In genomic region chr7:121934346-121934745, GRCm38 (mm10) we compare ENCODE assay signal across 16 mouse cellular contexts. TPM values are rescaled to one million over a fixed set of nuclear protein-coding genes. Genes with fewer than 3 reads are reported as not detected.
DNase-seq lines count a peak whose midpoint lies in the region; ATAC-seq and TF ChIP-seq lines count a peak whose summit lies in the region.
"Had no signal": no experiment of that assay in that cellular context is flagged by ENCODE, and none has a peak within 500 bp of the region (broad histone marks: within the 10 kb centered on the region; RNA-seq: fewer than 3 reads in every experiment).

No protein-coding gene starts in this region.

- H3K27ac ChIP-seq in heart, adult 2 months = peak overlapping the region; percentile 71
- H3K27ac ChIP-seq in heart, embryonic 12.5 days (ENCODE audit: poor library complexity, severe bottlenecking) = no peak overlapping the region
- H3K27ac ChIP-seq in lung, postnatal 0 days (ENCODE audit: low read length) = 0 out of 2 replicates have a peak overlapping the region, but pooled peaks have one; percentile 3
- H3K27ac ChIP-seq in thymus, adult 2 months (ENCODE audit: control insufficient read depth, insufficient read depth, low read length) = no peak overlapping the region
- H3K27ac ChIP-seq in midbrain, embryonic 16.5 days (ENCODE audit: low read length) = no peak overlapping the region
- H3K27ac ChIP-seq in stomach, postnatal 0 days (replicated peaks) = no peak overlapping the region
- H3K27ac ChIP-seq: forebrain, embryonic 12.5 days; limb, embryonic 13.5 days; liver, embryonic 15.5 days; midbrain, embryonic 13.5 days had no signal

- H3K4me3 ChIP-seq in heart, adult 2 months = no peak overlapping the region
- H3K4me3 ChIP-seq in heart, embryonic 12.5 days = no peak overlapping the region
- H3K4me3 ChIP-seq in lung, postnatal 0 days (ENCODE audit: low read depth, low read length) = no peak overlapping the region
- no peak overlapping the region for H3K4me3 ChIP-seq in thymus, adult 2 months (ENCODE audit: control insufficient read depth, insufficient read depth, low read length)
- no peak overlapping the region for H3K4me3 ChIP-seq in midbrain, embryonic 16.5 days (ENCODE audit: low read depth, low read length)
- no peak overlapping the region for H3K4me3 ChIP-seq in stomach, postnatal 0 days (ENCODE audit: low read depth, low read length)
- H3K4me3 ChIP-seq: forebrain, embryonic 12.5 days; hindbrain, embryonic 10.5 days; limb, embryonic 13.5 days; liver, embryonic 15.5 days; midbrain, embryonic 13.5 days; myocyte had no signal

- no peak for TF ChIP-seq EP300 in heart, adult 2 months (IDR thresholded peaks at IDR 0.05; ENCODE audit: insufficient read depth, low read depth, low read length)
- TF ChIP-seq EP300 in lung, postnatal 0 days (IDR thresholded peaks at IDR 0.05) = no peak
- no peak for TF ChIP-seq EP300 in stomach, postnatal 0 days (optimal IDR thresholded peaks at IDR 0.05)

- H3K79me2 ChIP-seq in heart, adult 2 months (replicated peaks; ENCODE audit: control insufficient read depth, insufficient read depth, low read length) = no peaks in the 10 kb centered on the region

- no peak for DNase-seq in heart, adult 2 months
- DNase-seq in lung, postnatal 0 days (ENCODE audit: low spot score) = no peak
- DNase-seq in lung, postnatal 4 days = no peak
- DNase-seq in thymus, adult 2 months = peak; percentile 40
- DNase-seq in frontal cortex, postnatal 36 days (ENCODE audit: low spot score in 2 of 2) = no peak
- DNase-seq in stomach, postnatal 0 days (ENCODE audit: low spot score) = no peak
- DNase-seq: retina, postnatal 1 day had no signal

- H3K9ac ChIP-seq in heart, adult 2 months (ENCODE audit: low read depth, low read length) = no peak overlapping the region
- no peak overlapping the region for H3K9ac ChIP-seq in heart, embryonic 12.5 days
- H3K9ac ChIP-seq in lung, postnatal 0 days (replicated peaks; ENCODE audit: low read depth) = no peak overlapping the region
- H3K9ac ChIP-seq in midbrain, embryonic 16.5 days (ENCODE audit: low read depth, low read length) = no peak overlapping the region
- no peak overlapping the region for H3K9ac ChIP-seq in stomach, postnatal 0 days (ENCODE audit: low read length)
- H3K9ac ChIP-seq: forebrain, embryonic 12.5 days; limb, embryonic 13.5 days; liver, embryonic 15.5 days; midbrain, embryonic 13.5 days had no signal

- H3K27me3 ChIP-seq in heart, adult 2 months (ENCODE audit: control insufficient read depth, insufficient read depth, low read length) = no peaks in the 10 kb centered on the region
- no peaks in the 10 kb centered on the region for H3K27me3 ChIP-seq in heart, embryonic 12.5 days (replicated peaks)
- no peaks in the 10 kb centered on the region for H3K27me3 ChIP-seq in lung, postnatal 0 days (replicated peaks; ENCODE audit: insufficient read depth, low read length)
- H3K27me3 ChIP-seq in thymus, adult 2 months (ENCODE audit: control insufficient read depth, insufficient read depth, low read length) = no peaks in the 10 kb centered on the region
- H3K27me3 ChIP-seq in midbrain, embryonic 16.5 days (ENCODE audit: control insufficient read depth, insufficient read depth, low read depth, low read length) = no peaks in the 10 kb centered on the region
- no peaks in the 10 kb centered on the region for H3K27me3 ChIP-seq in stomach, postnatal 0 days (ENCODE audit: control insufficient read depth, insufficient read depth, low read length)
- H3K27me3 ChIP-seq: forebrain, embryonic 12.5 days; limb, embryonic 13.5 days; liver, embryonic 15.5 days; midbrain, embryonic 13.5 days; Patski had no signal

- no peaks in the 10 kb centered on the region for H3K9me3 ChIP-seq in heart, embryonic 12.5 days (replicated peaks)
- no peaks in the 10 kb centered on the region for H3K9me3 ChIP-seq in lung, postnatal 0 days (ENCODE audit: low read length)
- H3K9me3 ChIP-seq in midbrain, embryonic 16.5 days (replicated peaks; ENCODE audit: control insufficient read depth, low read length, poor library complexity, severe bottlenecking) = no peaks in the 10 kb centered on the region
- H3K9me3 ChIP-seq in stomach, postnatal 0 days (ENCODE audit: control insufficient read depth, low read length) = no peaks in the 10 kb centered on the region
- H3K9me3 ChIP-seq: hindbrain, embryonic 10.5 days; limb, embryonic 13.5 days; liver, embryonic 15.5 days; midbrain, embryonic 13.5 days had no signal

- no peak for ATAC-seq in heart, embryonic 12.5 days (ENCODE audit: insufficient number of reproducible peaks, low FRiP score)
- no peak for ATAC-seq in lung, postnatal 0 days
- no peak for ATAC-seq in midbrain, embryonic 16.5 days
- no peak for ATAC-seq in stomach, postnatal 0 days (ENCODE audit: low FRiP score, low TSS enrichment)
- ATAC-seq: midbrain, embryonic 13.5 days; Patski had no signal

- H3K36me3 ChIP-seq in heart, adult 2 months (ENCODE audit: control insufficient read depth, insufficient read depth, low read length) = no peaks in the 10 kb centered on the region
- peaks cover 22% of the 10 kb centered on the region for H3K36me3 ChIP-seq in heart, embryonic 12.5 days
- peaks cover under 1% of the 10 kb centered on the region; the same call in 1 of the 2 replicates for H3K36me3 ChIP-seq in lung, postnatal 0 days (ENCODE audit: insufficient read depth, low read length)
- no peaks in the 10 kb centered on the region for H3K36me3 ChIP-seq in thymus, adult 2 months (ENCODE audit: control insufficient read depth, insufficient read depth, low read length)
- H3K36me3 ChIP-seq in midbrain, embryonic 16.5 days (ENCODE audit: control insufficient read depth, insufficient read depth, low read length) = peaks cover 6% of the 10 kb centered on the region; the same call in 1 of the 2 replicates
- no peaks in the 10 kb centered on the region; the same call in 1 of the 2 replicates for H3K36me3 ChIP-seq in stomach, postnatal 0 days (ENCODE audit: control insufficient read depth, insufficient read depth, low read length)

- 83% methylated on average over 2 of the region's 2 CpGs for WGBS in heart, adult 2 months
- 84% methylated on average over 2 of the region's 2 CpGs for WGBS in heart, embryonic 12.5 days
- WGBS in lung, postnatal 0 days = 73% methylated on average over 2 of the region's 2 CpGs
- WGBS in thymus, adult 2 months = 14% methylated on average over 2 of the region's 2 CpGs
- 80% methylated on average over 2 of the region's 2 CpGs for WGBS in midbrain, embryonic 16.5 days
- 98% methylated on average over 2 of the region's 2 CpGs for WGBS in stomach, postnatal 0 days

- no peak overlapping the region for H3K4me2 ChIP-seq in heart, embryonic 12.5 days
- H3K4me2 ChIP-seq in lung, postnatal 0 days (replicated peaks; ENCODE audit: low read depth, low read length) = no peak overlapping the region
- H3K4me2 ChIP-seq in midbrain, embryonic 16.5 days (ENCODE audit: low read length) = no peak overlapping the region
- no peak overlapping the region for H3K4me2 ChIP-seq in stomach, postnatal 0 days (replicated peaks; ENCODE audit: low read depth)
- H3K4me2 ChIP-seq: forebrain, embryonic 12.5 days; limb, embryonic 13.5 days; liver, embryonic 15.5 days; midbrain, embryonic 13.5 days had no signal

- H3K4me1 ChIP-seq in heart, adult 2 months (ENCODE audit: control insufficient read depth, insufficient read depth, low read length) = no peaks in the 10 kb centered on the region
- H3K4me1 ChIP-seq in heart, embryonic 12.5 days (replicated peaks) = peaks cover 48% of the 10 kb centered on the region
- no peaks in the 10 kb centered on the region for H3K4me1 ChIP-seq in lung, postnatal 0 days (ENCODE audit: insufficient read depth, low read depth, low read length)
- peaks cover 9% of the 10 kb centered on the region for H3K4me1 ChIP-seq in thymus, adult 2 months (replicated peaks; ENCODE audit: control insufficient read depth, insufficient read depth, low read length)
- no peaks in the 10 kb centered on the region for H3K4me1 ChIP-seq in midbrain, embryonic 16.5 days (ENCODE audit: control insufficient read depth, insufficient read depth, low read length)
- H3K4me1 ChIP-seq in stomach, postnatal 0 days (replicated peaks; ENCODE audit: control insufficient read depth, insufficient read depth) = no peaks in the 10 kb centered on the region
- H3K4me1 ChIP-seq: liver, embryonic 15.5 days had no signal

- intact Hi-C loops in heart, adult 2 months (cut with DNase I) = no loop called here

- TF ChIP-seq CTCF in heart, adult 2 months (IDR thresholded peaks at IDR 0.05) = no peak
- TF ChIP-seq CTCF in lung, postnatal 0 days (IDR thresholded peaks at IDR 0.05) = no peak
- TF ChIP-seq CTCF in thymus, adult 2 months (IDR thresholded peaks at IDR 0.05; ENCODE audit: borderline replicate concordance, control insufficient read depth, extremely low read depth, insufficient read depth, low read length, poor library complexity) = no peak
- TF ChIP-seq CTCF in stomach, postnatal 0 days (IDR thresholded peaks at IDR 0.05; ENCODE audit: low read depth) = no peak

- TF ChIP-seq POLR2A in heart, adult 2 months (IDR thresholded peaks at IDR 0.05; ENCODE audit: insufficient read depth, low read depth, low read length) = no peak
- TF ChIP-seq POLR2A in thymus, adult 2 months (IDR thresholded peaks at IDR 0.05; ENCODE audit: control insufficient read depth, extremely low read depth, insufficient read depth, low read length, poor library complexity) = no peak

RNA-seq across cellular contexts. Expression of gene Cog7, which starts 47.2 kb away (rescaled TPM):
- total RNA-seq in heart, adult 2 months (2021) = 10 to 100 TPM; 17.0 to 19.5 TPM
- 16.7 and 20.0 TPM in 2 replicates for polyA plus RNA-seq in heart, adult 2 months (2012; rRNA removed)
- polyA plus RNA-seq in heart, embryonic 12.5 days (2016; fragmentation: Nextera tagmentation; extraction: Ambion mirVana) = 18.1 and 18.8 TPM in 2 replicates
- 13.4 and 18.3 TPM in 2 replicates for polyA plus RNA-seq in lung, postnatal 0 days (2015; fragmentation: Nextera tagmentation; extraction: Ambion mirVana)
- 14.1 and 15.2 TPM in 2 replicates for polyA plus RNA-seq in thymus, adult 2 months (2012; rRNA removed)
- 26.0 and 29.1 TPM in 2 replicates for polyA plus RNA-seq in midbrain, embryonic 16.5 days (2015; fragmentation: Nextera tagmentation; extraction: Ambion mirVana)
- polyA plus RNA-seq in stomach, postnatal 0 days (2015; fragmentation: Nextera tagmentation; extraction: Ambion mirVana) = 14.1 and 14.5 TPM in 2 replicates

Comparison
In these comparisons a context has a peak if more than half of its experiments do, and no peak if none do; other contexts are left out.
1. H3K27ac ChIP-seq: peak in heart, adult 2 months (single experiment) and lung, postnatal 0 days (single experiment); none in heart, embryonic 12.5 days (single experiment), thymus, adult 2 months (single experiment), midbrain, embryonic 16.5 days (single experiment) and stomach, postnatal 0 days (single experiment).